Mouse (Mus musculus): ENCODE results near the gene Aqp7. TPM values are rescaled to one million over a fixed set of nuclear protein-coding genes. Genes with fewer than 3 reads are reported as not detected.

Gene Aqp7
- total and polyA plus RNA-seq, 2 experiments from 2014 or later = not detected

DNA sequence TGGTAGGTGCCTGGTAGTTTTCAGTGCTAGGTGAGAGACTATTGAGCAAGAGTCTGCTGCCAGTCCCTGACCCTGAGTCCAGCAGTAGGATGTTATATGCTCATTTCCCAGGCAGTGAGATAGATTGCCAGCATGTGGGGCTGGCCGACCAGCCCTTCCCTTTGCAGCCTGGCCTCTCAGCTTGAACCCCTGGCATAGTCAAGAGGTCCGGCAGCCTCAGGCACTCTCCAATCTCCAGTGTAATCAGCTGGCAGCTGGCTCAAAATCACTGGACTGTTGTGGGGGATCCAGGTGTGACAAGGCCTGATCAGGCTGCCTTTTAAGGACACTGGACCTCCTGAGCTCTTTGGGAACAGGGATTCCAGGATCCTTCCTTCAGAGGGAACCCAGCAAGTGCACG is 15.4 kb upstream of the Aqp7 start:
- DNase-seq = no peak
- Histone ChIP-seq H3K36me3 (ENCODE audit: insufficient read depth) (no peaks in the 10 kb centered on the region), H3K27me3 (ENCODE audit: insufficient read depth, low read length) (no peaks in the 10 kb centered on the region), H3K27ac (ENCODE audit: low read depth, low read length) (no peak overlapping the region), H3K9ac (no peak overlapping the region), H3K4me1 (ENCODE audit: insufficient read depth) (no peaks in the 10 kb centered on the region), H3K9me3 (ENCODE audit: low read length) (no peaks in the 10 kb centered on the region), H3K4me3 (ENCODE audit: low read depth, low read length) (no peak overlapping the region), H3K4me2 (ENCODE audit: low read depth) (no peak overlapping the region)
- 62% methylated on average over 3 of the region's 3 CpGs for WGBS
- no peak for TF ChIP-seq CTCF (IDR thresholded peaks at IDR 0.05; ENCODE audit: low read depth)
- ATAC-seq = no peak

DNA sequence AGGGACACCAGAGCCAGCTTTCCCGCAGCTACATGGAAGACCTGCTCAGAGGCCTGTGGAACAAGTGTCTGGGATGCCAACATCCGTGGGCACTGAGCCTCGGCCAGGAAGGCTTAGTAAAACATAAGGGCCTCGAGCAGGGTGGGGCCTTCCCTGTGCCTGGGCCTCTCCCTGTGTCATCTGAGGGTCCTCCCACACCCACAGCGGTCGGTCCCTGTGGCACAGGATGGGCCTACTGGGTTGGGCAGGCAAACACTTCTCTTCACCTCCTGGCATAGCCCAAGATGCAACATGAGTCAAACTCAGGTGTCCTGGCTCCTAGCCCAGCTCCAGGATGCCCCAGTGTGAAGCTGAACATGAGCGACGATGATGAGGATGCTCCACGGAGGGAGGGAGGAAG is 9.4 kb upstream of the Aqp7 start:
- ATAC-seq (no peak), DNase-seq (no peak)
- Histone ChIP-seq H3K27me3 (ENCODE audit: insufficient read depth, low read length) (no peaks in the 10 kb centered on the region), H3K4me3 (ENCODE audit: low read depth, low read length) (no peak overlapping the region), H3K27ac (ENCODE audit: low read depth, low read length) (no peak overlapping the region), H3K4me2 (ENCODE audit: low read depth) (no peak overlapping the region), H3K9me3 (ENCODE audit: low read length) (no peaks in the 10 kb centered on the region), H3K4me1 (ENCODE audit: insufficient read depth) (no peaks in the 10 kb centered on the region), H3K9ac (no peak overlapping the region), H3K36me3 (ENCODE audit: insufficient read depth) (no peaks in the 10 kb centered on the region)
- 69% methylated on average over 7 of the region's 9 CpGs for WGBS
- TF ChIP-seq CTCF (IDR thresholded peaks at IDR 0.05; ENCODE audit: low read depth) = no peak

DNA sequence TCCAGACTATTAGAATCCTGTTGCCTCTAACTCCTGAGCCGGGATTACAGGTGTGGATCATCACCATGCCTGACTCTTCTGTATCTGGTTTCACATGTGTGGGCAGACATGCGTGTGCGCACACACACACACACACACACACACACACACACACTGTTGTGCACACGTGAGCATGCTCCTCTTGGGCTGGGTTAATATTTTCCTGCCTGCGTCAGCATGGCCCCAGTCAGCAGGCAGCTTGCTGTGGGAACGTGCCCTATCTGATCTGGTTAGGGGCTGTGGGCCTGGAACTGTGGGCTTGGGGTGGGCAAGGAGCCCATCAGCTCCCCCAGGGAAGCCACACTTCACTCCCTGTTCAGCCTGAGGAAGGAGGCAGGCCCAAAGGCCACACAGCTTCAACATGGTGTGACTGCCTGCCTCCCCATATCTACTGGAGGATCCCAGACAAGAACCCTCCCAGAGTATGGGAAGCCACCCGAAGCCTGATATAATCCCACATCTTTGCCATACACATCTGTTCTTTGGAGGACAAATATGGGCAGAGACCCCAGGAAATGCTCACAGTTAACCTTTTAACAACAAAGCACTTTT is 8.9 kb upstream of the Aqp7 start:
- no peak overlapping the region for H3K9ac ChIP-seq
- ATAC-seq (no peak), DNase-seq (no peak)
- H3K27me3 ChIP-seq (ENCODE audit: insufficient read depth, low read length) = no peaks in the 10 kb centered on the region
- no peak overlapping the region for H3K4me2 ChIP-seq (ENCODE audit: low read depth)
- TF ChIP-seq CTCF (IDR thresholded peaks at IDR 0.05; ENCODE audit: low read depth) = no peak
- H3K9me3 ChIP-seq (ENCODE audit: low read length) = no peaks in the 10 kb centered on the region
- no peak overlapping the region for H3K4me3 ChIP-seq (ENCODE audit: low read depth, low read length)
- H3K4me1 ChIP-seq (ENCODE audit: insufficient read depth) = no peaks in the 10 kb centered on the region
- no peaks in the 10 kb centered on the region for H3K36me3 ChIP-seq (ENCODE audit: insufficient read depth)
- no peak overlapping the region for H3K27ac ChIP-seq (ENCODE audit: low read depth, low read length)
- WGBS = 69% methylated on average over 7 of the region's 7 CpGs

DNA sequence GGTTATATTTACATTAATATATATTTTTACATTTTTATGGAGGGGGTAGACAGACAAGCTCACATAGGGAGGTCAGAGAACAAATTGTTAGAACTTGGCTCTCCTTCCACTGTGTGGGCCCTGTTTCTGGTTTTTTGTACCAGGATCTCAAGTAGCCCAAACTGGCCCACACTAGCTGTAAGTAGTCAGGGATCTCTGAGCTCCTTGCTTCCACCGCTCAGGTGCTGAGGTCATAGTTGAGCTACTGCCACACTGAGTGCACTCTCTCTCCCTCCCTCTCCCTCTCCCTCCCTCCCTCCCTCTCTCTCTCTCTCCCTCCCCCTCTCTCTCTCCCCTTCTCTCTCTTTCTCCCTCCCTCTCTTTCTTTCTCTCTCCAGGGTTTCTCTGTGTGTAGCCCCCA is 8.3 kb upstream of the Aqp7 start:
- no peak overlapping the region for H3K4me3 ChIP-seq (ENCODE audit: low read depth, low read length)
- no peak overlapping the region for H3K27ac ChIP-seq (ENCODE audit: low read depth, low read length)
- no peak overlapping the region for H3K4me2 ChIP-seq (ENCODE audit: low read depth)
- ATAC-seq = no peak
- 23% methylated on average over 1 of the region's 1 CpGs for WGBS
- no peaks in the 10 kb centered on the region for H3K27me3 ChIP-seq (ENCODE audit: insufficient read depth, low read length)
- no peaks in the 10 kb centered on the region for H3K9me3 ChIP-seq (ENCODE audit: low read length)
- DNase-seq = no peak
- H3K36me3 ChIP-seq (ENCODE audit: insufficient read depth) = no peaks in the 10 kb centered on the region
- TF ChIP-seq CTCF (IDR thresholded peaks at IDR 0.05; ENCODE audit: low read depth) = no peak
- H3K9ac ChIP-seq = no peak overlapping the region
- no peaks in the 10 kb centered on the region for H3K4me1 ChIP-seq (ENCODE audit: insufficient read depth)

DNA sequence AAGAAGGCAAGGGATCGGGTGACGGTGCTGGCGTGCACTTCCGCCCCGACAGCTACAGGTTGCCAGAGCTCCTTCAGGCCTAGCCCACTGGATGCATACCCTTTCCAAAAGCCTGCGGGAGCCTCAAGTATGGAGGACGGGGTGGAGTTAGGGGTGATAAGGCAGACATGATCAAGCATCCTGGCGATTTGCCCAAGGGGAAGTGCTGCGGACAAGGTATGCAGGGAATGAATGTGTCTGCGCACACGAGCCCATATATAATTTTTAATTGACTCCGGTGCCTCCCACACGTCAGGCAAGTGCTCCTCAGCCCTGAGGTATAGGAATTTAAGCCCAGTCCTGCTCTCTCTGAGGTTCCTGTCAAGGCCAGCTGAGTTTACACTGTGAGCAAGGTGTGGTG is 7.2 kb upstream of the Aqp7 start:
- Histone ChIP-seq H3K9me3 (ENCODE audit: low read length) (no peaks in the 10 kb centered on the region), H3K27me3 (ENCODE audit: insufficient read depth, low read length) (no peaks in the 10 kb centered on the region), H3K4me3 (ENCODE audit: low read depth, low read length) (no peak overlapping the region), H3K36me3 (ENCODE audit: insufficient read depth) (no peaks in the 10 kb centered on the region), H3K4me1 (ENCODE audit: insufficient read depth) (no peaks in the 10 kb centered on the region), H3K9ac (no peak overlapping the region), H3K4me2 (ENCODE audit: low read depth) (no peak overlapping the region), H3K27ac (ENCODE audit: low read depth, low read length) (no peak overlapping the region)
- no peak for TF ChIP-seq CTCF (IDR thresholded peaks at IDR 0.05; ENCODE audit: low read depth)
- 83% methylated on average over 13 of the region's 13 CpGs for WGBS
- ATAC-seq (no peak), DNase-seq (no peak)

DNA sequence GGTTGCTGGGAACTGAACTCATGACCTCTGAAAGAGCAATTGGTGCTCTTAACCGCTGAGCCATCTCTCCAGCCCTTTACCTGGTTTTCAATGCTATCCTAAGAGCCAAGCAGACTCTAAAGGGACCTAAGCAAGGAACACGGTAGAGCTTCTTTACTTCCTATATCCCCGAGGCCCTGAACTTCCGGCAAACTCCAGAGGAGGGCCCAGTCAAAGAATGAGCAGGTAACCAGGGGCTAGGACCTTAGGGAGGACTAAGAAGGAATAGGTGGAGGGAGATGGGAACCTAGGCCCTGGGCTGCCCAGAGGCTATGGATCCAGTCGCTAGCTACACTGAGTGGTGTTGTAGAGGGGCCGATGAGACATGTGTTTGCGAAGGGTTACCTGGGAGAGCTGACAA is 3.8 kb upstream of the Aqp7 start:
- ATAC-seq = no peak

DNA sequence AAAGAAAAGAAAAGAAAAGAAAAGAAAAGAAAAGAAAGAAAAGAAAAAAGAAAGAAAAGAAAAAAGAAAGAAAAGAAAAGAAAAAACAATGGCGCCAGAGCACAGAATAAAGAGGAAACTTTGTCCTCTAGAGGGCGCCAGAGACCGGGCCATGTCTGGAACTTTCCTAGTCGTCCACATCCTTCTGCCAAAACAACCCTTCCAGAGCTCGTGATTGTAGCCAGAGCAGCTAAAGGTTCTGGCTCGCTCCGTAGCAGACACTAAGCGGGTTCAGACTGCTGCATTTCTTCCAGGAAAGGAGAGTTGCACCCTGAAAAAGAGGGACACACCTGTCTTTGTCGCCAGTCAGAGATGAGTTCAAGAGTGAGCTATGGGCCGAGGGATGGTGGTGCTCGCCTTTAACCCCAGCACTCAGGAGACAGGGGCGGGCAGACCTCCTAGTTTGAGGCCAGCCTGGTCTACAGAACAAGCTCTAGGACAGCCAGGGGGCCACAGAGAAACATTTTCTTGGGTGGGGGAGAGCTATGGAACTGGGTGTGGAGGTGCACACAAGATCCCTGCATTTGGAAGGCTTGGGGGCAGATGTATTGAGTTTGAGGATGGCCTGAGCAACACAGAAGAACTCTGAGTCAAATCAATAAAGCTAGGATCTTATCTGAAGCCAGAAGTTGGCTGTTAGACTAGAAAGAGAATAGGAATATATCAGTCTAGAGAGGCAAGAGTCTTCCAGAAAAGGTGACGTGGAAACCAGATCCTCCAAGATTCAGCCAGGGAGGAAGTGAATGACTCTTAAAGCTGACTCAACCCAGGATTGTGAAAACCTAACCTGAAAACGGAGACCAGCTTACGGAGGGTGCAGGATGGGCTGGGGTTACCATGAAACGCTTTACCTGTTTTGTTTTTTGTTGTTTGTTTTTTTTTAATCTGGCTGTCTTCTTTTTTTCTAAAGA is 3.1 kb upstream of the Aqp7 start:
- TF ChIP-seq CTCF (IDR thresholded peaks at IDR 0.05; ENCODE audit: low read depth) = peak; percentile 90
- Histone ChIP-seq H3K4me2 (ENCODE audit: low read depth) (peak overlapping the region; percentile 35), H3K27me3 (ENCODE audit: insufficient read depth, low read length) (no peaks in the 10 kb centered on the region), H3K36me3 (ENCODE audit: insufficient read depth) (no peaks in the 10 kb centered on the region), H3K4me1 (ENCODE audit: insufficient read depth) (no peaks in the 10 kb centered on the region), H3K4me3 (ENCODE audit: low read depth, low read length) (no peak overlapping the region), H3K9me3 (ENCODE audit: low read length) (no peaks in the 10 kb centered on the region), H3K27ac (ENCODE audit: low read depth, low read length) (no peak overlapping the region), H3K9ac (0 out of 2 replicates have a peak overlapping the region, but pooled peaks have one; percentile 7)
- ATAC-seq (peak; percentile 91), DNase-seq (peak; percentile 92)
- 36% methylated on average over 16 of the region's 16 CpGs for WGBS

More for the DNA sequence above, 3.8 kb upstream of the Aqp7 start:
- no peaks in the 10 kb centered on the region for H3K9me3 ChIP-seq (ENCODE audit: low read length)
- no peaks in the 10 kb centered on the region for H3K27me3 ChIP-seq (ENCODE audit: insufficient read depth, low read length)
- no peak overlapping the region for H3K4me3 ChIP-seq (ENCODE audit: low read depth, low read length)
- DNase-seq = no peak
- no peak overlapping the region for H3K27ac ChIP-seq (ENCODE audit: low read depth, low read length)
- no peaks in the 10 kb centered on the region for H3K36me3 ChIP-seq (ENCODE audit: insufficient read depth)
- no peak for TF ChIP-seq CTCF (IDR thresholded peaks at IDR 0.05; ENCODE audit: low read depth)
- no peak overlapping the region for H3K4me2 ChIP-seq (ENCODE audit: low read depth)
- H3K4me1 ChIP-seq (ENCODE audit: insufficient read depth) = no peaks in the 10 kb centered on the region
- H3K9ac ChIP-seq = no peak overlapping the region
- 85% methylated on average over 7 of the region's 7 CpGs for WGBS

Data from forebrain, postnatal 0 days (tissue).